Mouse (Mus musculus) CH12.LX (cell line): ENCODE measurements around the gene Fars2. TPM values are rescaled to one million over a fixed set of nuclear protein-coding genes. Genes with fewer than 3 reads are reported as not detected.

Experiments
- DNase-seq: peaks from one replicate; pipeline ENCODE4 v3.0.0-alpha.2; 2013; ENCODE audit errors: extremely low read depth
- H3K27ac ChIP-seq: 2 replicates; pipeline ENCODE4 v1.5.1; 2012; ENCODE audit warnings: low read depth, mild to moderate bottlenecking, control low read depth, moderate library complexity; ENCODE audit not compliant: insufficient read depth
- H3K27me3 ChIP-seq: replicated peaks from 2 replicates; pipeline ENCODE3; 2012; ENCODE audit warnings: inconsistent platforms
- H3K36me3 ChIP-seq, 2 experiments: replicated peaks in 1 of 2; 2 replicates each; pipeline versions ENCODE3 to v1.6.1; 2012; ENCODE audit warnings: inconsistent platforms in 1 of 2, low read length in 1 of 2, mild to moderate bottlenecking in 1 of 2, mixed read lengths in 1 of 2, moderate library complexity in 1 of 2; ENCODE audit not compliant: control insufficient read depth in 1 of 2, insufficient read depth in 1 of 2
- H3K4me1 ChIP-seq, 2 experiments: 2 replicates each; pipeline ENCODE4 v1.6.1; 2012; ENCODE audit warnings: inconsistent platforms in 1 of 2, moderate library complexity in 1 of 2; ENCODE audit not compliant: insufficient read depth in 2 of 2, control insufficient read depth in 1 of 2
- H3K4me2 ChIP-seq: 2 replicates; pipeline ENCODE4 v1.6.1; 2012; ENCODE audit warnings: low read depth, mild to moderate bottlenecking, control low read depth; ENCODE audit not compliant: poor library complexity, insufficient read depth, severe bottlenecking
- H3K4me3 ChIP-seq, 3 experiments: fragments of 150-350 bp in 1 of 3; sonication (generic) in 1 of 3; replicated peaks in 1 of 3; 2 replicates each; pipeline versions ENCODE3 to v1.5.1; 2011 to 2012; ENCODE audit warnings: low read depth in 2 of 3, low read length in 2 of 3, mild to moderate bottlenecking in 2 of 3, moderate library complexity in 2 of 3, control low read depth in 1 of 3, improper control_type of control experiment in 1 of 3, inconsistent platforms in 1 of 3, mixed read lengths in 1 of 3; ENCODE audit not compliant: poor library complexity in 1 of 3
- H3K79me2 ChIP-seq: replicated peaks from 2 replicates; pipeline ENCODE4 v1.6.1; 2012; ENCODE audit warnings: mild to moderate bottlenecking, moderate library complexity; ENCODE audit not compliant: control insufficient read depth, poor library complexity, insufficient read depth, severe bottlenecking; ENCODE audit errors: extremely low read depth
- H3K9ac ChIP-seq: 2 replicates; pipeline ENCODE4 v1.6.1; 2012; ENCODE audit warnings: low read depth, mild to moderate bottlenecking, control low read depth, moderate library complexity; ENCODE audit not compliant: insufficient read depth
- H3K9me3 ChIP-seq: replicated peaks from 2 replicates; pipeline ENCODE3; 2012; ENCODE audit warnings: low read length, inconsistent platforms, mixed read lengths
- CTCF ChIP-seq, 2 experiments: IDR thresholded peaks in 1 of 2; conservative IDR thresholded peaks in 1 of 2; 2 replicates each; pipeline ENCODE4 v1.5.1; 2011 to 2012; ENCODE audit warnings: low read depth in 2 of 2, low read length in 2 of 2, improper control_type of control experiment in 1 of 2, inconsistent platforms in 1 of 2, mild to moderate bottlenecking in 1 of 2, moderate library complexity in 1 of 2
- EP300 ChIP-seq: IDR thresholded peaks from 2 replicates; pipeline ENCODE4 v1.6.1; 2011; ENCODE audit warnings: low read length, improper control_type of control experiment
- ETS1 ChIP-seq: conservative IDR thresholded peaks from 2 replicates; pipeline ENCODE4 v1.6.1; 2012; ENCODE audit warnings: low read depth, mild to moderate bottlenecking, inconsistent platforms, low read length, improper control_type of control experiment, moderate library complexity
- IRF4 ChIP-seq: IDR thresholded peaks from 2 replicates; pipeline ENCODE4 v1.6.1; 2014; ENCODE audit warnings: low read depth, mild to moderate bottlenecking, inconsistent platforms, low read length, improper control_type of control experiment
- JUN ChIP-seq: IDR thresholded peaks from 2 replicates; pipeline ENCODE4 v1.6.1; 2011; ENCODE audit warnings: low read depth, mild to moderate bottlenecking, low read length, improper control_type of control experiment, moderate library complexity; ENCODE audit not compliant: insufficient read depth
- MAX ChIP-seq: IDR thresholded peaks from 2 replicates; pipeline ENCODE4 v1.6.1; 2011; ENCODE audit warnings: low read length, improper control_type of control experiment
- NELFE ChIP-seq: IDR thresholded peaks from 2 replicates; pipeline ENCODE4 v1.6.1; 2011; ENCODE audit warnings: low read depth, low read length, improper control_type of control experiment
- POLR2AphosphoS2 ChIP-seq: IDR thresholded peaks from 2 replicates; pipeline ENCODE4 v1.6.1; 2011; ENCODE audit warnings: low read depth, low read length, improper control_type of control experiment
- RCOR1 ChIP-seq: conservative IDR thresholded peaks from 2 replicates; pipeline ENCODE4 v1.6.1; 2012; ENCODE audit warnings: low read depth, mild to moderate bottlenecking, inconsistent platforms, low read length, improper control_type of control experiment
- SIN3A ChIP-seq: IDR thresholded peaks from 2 replicates; pipeline ENCODE4 v1.6.1; 2012; ENCODE audit warnings: low read length, improper control_type of control experiment, inconsistent platforms
- SMC3 ChIP-seq: IDR thresholded peaks from 2 replicates; pipeline ENCODE4 v1.6.1; 2011; ENCODE audit warnings: low read depth, low read length, improper control_type of control experiment
- USF2 ChIP-seq: conservative IDR thresholded peaks from 2 replicates; pipeline ENCODE4 v1.6.1; 2011; ENCODE audit warnings: low read depth, low read length, improper control_type of control experiment
- ZKSCAN1 ChIP-seq: IDR thresholded peaks from 2 replicates; pipeline ENCODE4 v1.6.1; 2012; ENCODE audit warnings: low read depth, inconsistent platforms, low read length, improper control_type of control experiment, borderline replicate concordance
- dilution Hi-C: fragments of 300-500 bp; cut with MboI; formaldehyde crosslinking; loops from 2 replicates; pipeline ENCODE4 v1.14.3; 2020; ENCODE audit warnings: low sequenced_read_pairs; ENCODE audit not compliant: extremely low pct_unique_long_range_greater_than_20kb, extremely low pct_ligation_motif_present
- in situ Hi-C: fragments of 300-500 bp; cut with MboI; formaldehyde crosslinking; loops from 3 replicates; pipeline ENCODE4 v1.14.3; 2019; ENCODE audit warnings: low sequenced_read_pairs, low pct_ligation_motif_present, low pct_unique_long_range_greater_than_20kb, mixed read lengths
- polyA plus RNA-seq: library from polyadenylated mRNA; unstranded; fragments of >175 nt; gene quantifications from 2 replicates; pipeline ENCODE4 v1.2.1, GENCODE M21; 2012; ENCODE audit warnings: low read depth; ENCODE audit not compliant: insufficient read length
- total RNA-seq, 2 experiments: library from RNA; depleted of rRNA; stranded (reverse); fragments of 300-350 nt in 1 of 2; fragments of >200 nt in 1 of 2; gene quantifications; 2 replicates each; pipeline ENCODE4 v1.2.3; 2012 to 2014

The Fars2 gene
- total and polyA plus RNA-seq, 3 experiments: 30.2 to 47.7 (median 46.4) TPM

GRCm38 (mm10) chr13:36489365-36489764 lies 372.2 kb downstream of the Fars2 start:
- TF ChIP-seq USF2 (no peak), RCOR1 (no peak)
- TF ChIP-seq, all 38 proteins: peak for 0
- no peak overlapping the region for H3K27ac ChIP-seq
- in situ Hi-C loops: no loop called here

GRCm38 (mm10) chr13:36490612-36491011 lies 373.4 kb downstream of the Fars2 start:
- Histone ChIP-seq H3K79me2 (no peaks in the 10 kb centered on the region), H3K27ac (no peak overlapping the region), H3K4me2 (no peak overlapping the region), H3K9me3 (no peaks in the 10 kb centered on the region), H3K9ac (no peak overlapping the region), H3K4me1 (no peaks in the 10 kb centered on the region), H3K4me3 (no peak overlapping the region), H3K36me3 (peaks cover 0 to 22% of the 10 kb centered on the region in 2 experiments), H3K27me3 (no peaks in the 10 kb centered on the region)
- dilution Hi-C loops: no loop called here
- TF ChIP-seq SMC3: no peak
- no peak for TF ChIP-seq RCOR1
- TF ChIP-seq IRF4: no peak
- TF ChIP-seq NELFE: no peak
- TF ChIP-seq EP300: no peak
- TF ChIP-seq CTCF (conservative IDR thresholded peaks at IDR 0.05 in 1 of 2, IDR thresholded peaks at IDR 0.05 in 1 of 2; ENCODE audit: low read depth in 2 of 2, low read length in 2 of 2): no peak
- TF ChIP-seq MAX: no peak
- no peak for TF ChIP-seq POLR2AphosphoS2
- no peak for TF ChIP-seq ZKSCAN1
- TF ChIP-seq JUN: no peak
- no peak for DNase-seq
- in situ Hi-C loops: no loop called here

More at GRCm38 (mm10) chr13:36489365-36489764, 372.2 kb downstream of the Fars2 start:
- H3K4me1 ChIP-seq: no peaks in the 10 kb centered on the region
- H3K36me3 ChIP-seq: peaks cover 0 to 20% of the 10 kb centered on the region in 2 experiments
- no peak overlapping the region for H3K4me2 ChIP-seq
- no peak overlapping the region for H3K9ac ChIP-seq
- H3K4me3 ChIP-seq: no peak overlapping the region
- no peak for DNase-seq
- H3K27me3 ChIP-seq: no peaks in the 10 kb centered on the region
- H3K79me2 ChIP-seq: no peaks in the 10 kb centered on the region
- no peaks in the 10 kb centered on the region for H3K9me3 ChIP-seq
- dilution Hi-C loops: no loop called here

GRCm38 (mm10) chr13:36492397-36492796 lies 375.2 kb downstream of the Fars2 start:
- dilution Hi-C loops (no loop called here), in situ Hi-C loops (no loop called here)
- H3K9me3 ChIP-seq: no peaks in the 10 kb centered on the region
- no peaks in the 10 kb centered on the region for H3K27me3 ChIP-seq
- no peaks in the 10 kb centered on the region for H3K4me1 ChIP-seq
- peaks cover 0 to 18% of the 10 kb centered on the region in 2 experiments for H3K36me3 ChIP-seq
- H3K4me2 ChIP-seq: no peak overlapping the region
- H3K9ac ChIP-seq: no peak overlapping the region
- H3K27ac ChIP-seq: no peak overlapping the region
- no peaks in the 10 kb centered on the region for H3K79me2 ChIP-seq
- TF ChIP-seq SIN3A (no peak), ETS1 (no peak)
- TF ChIP-seq, all 38 proteins: peak for 0
- DNase-seq: no peak
- H3K4me3 ChIP-seq: no peak overlapping the region
